Mouse (Mus musculus): Measurements from ENCODE around the gene Ring1. TPM values are rescaled to one million over a fixed set of nuclear protein-coding genes. Genes with fewer than 3 reads are reported as not detected.
"Not testable (repeated sequence)": the region's sequence is repeated elsewhere in the genome, so short reads cannot be mapped to it uniquely, and the experiment has no call there.

Gene Ring1
- polyA plus RNA-seq, 1 experiment from 2014 or later: 5.2 TPM

GRCm38 (mm10) chr17:33982136-33982535 is 42.3 kb downstream of the Ring1 start:
- ATAC-seq (ENCODE audit: low read depth); H3K9ac ChIP-seq; H3K27ac ChIP-seq; H3K36me3 ChIP-seq; H3K9me3 ChIP-seq (replicated peaks): not testable (repeated sequence)
- Histone ChIP-seq H3K4me1 (replicated peaks) (peaks cover 41% of the 10 kb centered on the region), H3K27me3 (peaks cover 30% of the 10 kb centered on the region), H3K4me3 (replicated peaks) (peak overlapping the region; percentile 65; the same call in 1 of the 2 replicates), H3K4me2 (peak overlapping the region; percentile 80)
- peak; percentile 64 for DNase-seq
- 5% methylated on average over 8 of the region's 8 CpGs for WGBS (ENCODE audit: insufficient replicate concordance)

DNA sequence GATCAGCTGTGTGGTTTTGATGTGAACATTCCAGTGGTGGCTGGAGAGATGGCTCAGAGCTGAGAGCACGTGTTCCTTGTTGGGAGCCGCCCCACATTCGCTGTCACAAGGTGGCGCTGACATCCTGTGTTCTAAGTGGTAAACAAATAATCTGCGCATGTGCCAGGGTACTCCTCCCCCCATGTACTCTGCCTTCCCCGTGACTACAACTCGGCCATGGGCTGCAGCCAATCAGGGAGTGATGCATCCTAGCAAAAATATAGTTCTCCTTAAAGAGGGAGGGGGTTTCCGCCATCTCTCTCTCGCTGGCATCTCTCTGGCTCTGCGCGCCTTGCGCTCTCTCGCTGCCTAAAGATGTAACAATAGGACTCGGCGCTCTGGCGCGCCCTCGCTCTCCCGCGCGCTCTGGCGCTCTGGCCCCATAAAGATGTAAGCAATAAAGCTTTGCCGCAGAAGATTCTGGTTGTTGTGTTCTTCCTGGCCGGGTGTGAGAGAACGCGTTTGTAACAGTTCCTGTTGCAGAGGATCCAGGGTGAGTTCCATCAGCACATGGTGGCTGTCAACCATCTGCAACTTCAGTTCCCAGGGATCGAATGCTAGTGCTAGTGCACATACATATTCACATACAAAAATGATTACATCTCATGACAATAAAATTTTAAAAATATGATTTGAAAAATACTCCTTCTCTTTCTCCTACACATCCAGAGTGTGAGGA is 43.1 kb downstream of the Ring1 start:
- peak; percentile 90 for DNase-seq
- H3K27ac ChIP-seq: peak overlapping the region; percentile 68
- peak; percentile 74 for ATAC-seq (ENCODE audit: low read depth)
- H3K9ac ChIP-seq: peak overlapping the region; percentile 62
- peaks cover 41% of the 10 kb centered on the region for H3K4me1 ChIP-seq (replicated peaks)
- peaks cover 38% of the 10 kb centered on the region for H3K27me3 ChIP-seq
- WGBS (ENCODE audit: insufficient replicate concordance): under 1% methylated on average over 27 of the region's 27 CpGs
- not testable (repeated sequence) for H3K36me3 ChIP-seq; H3K9me3 ChIP-seq (replicated peaks)
- peak overlapping the region; percentile 65 for H3K4me3 ChIP-seq (replicated peaks)
- peak overlapping the region; percentile 80 for H3K4me2 ChIP-seq

GRCm38 (mm10) chr17:33980181-33981035 is 44.1 kb downstream of the Ring1 start:
- WGBS (ENCODE audit: insufficient replicate concordance): 70% methylated on average over 19 of the region's 19 CpGs
- Histone ChIP-seq H3K4me2 (peak overlapping the region; percentile 80), H3K9me3 (replicated peaks) (no peaks in the 10 kb centered on the region), H3K4me1 (replicated peaks) (peaks cover 41% of the 10 kb centered on the region), H3K27me3 (peaks cover 41% of the 10 kb centered on the region), H3K4me3 (replicated peaks) (peak overlapping the region; percentile 65; the same call in 1 of the 2 replicates), H3K9ac (peak overlapping the region; percentile 42), H3K36me3 (no peaks in the 10 kb centered on the region), H3K27ac (peak overlapping the region; percentile 59)
- DNase-seq: no peak
- no peak for ATAC-seq (ENCODE audit: low read depth)

DNA sequence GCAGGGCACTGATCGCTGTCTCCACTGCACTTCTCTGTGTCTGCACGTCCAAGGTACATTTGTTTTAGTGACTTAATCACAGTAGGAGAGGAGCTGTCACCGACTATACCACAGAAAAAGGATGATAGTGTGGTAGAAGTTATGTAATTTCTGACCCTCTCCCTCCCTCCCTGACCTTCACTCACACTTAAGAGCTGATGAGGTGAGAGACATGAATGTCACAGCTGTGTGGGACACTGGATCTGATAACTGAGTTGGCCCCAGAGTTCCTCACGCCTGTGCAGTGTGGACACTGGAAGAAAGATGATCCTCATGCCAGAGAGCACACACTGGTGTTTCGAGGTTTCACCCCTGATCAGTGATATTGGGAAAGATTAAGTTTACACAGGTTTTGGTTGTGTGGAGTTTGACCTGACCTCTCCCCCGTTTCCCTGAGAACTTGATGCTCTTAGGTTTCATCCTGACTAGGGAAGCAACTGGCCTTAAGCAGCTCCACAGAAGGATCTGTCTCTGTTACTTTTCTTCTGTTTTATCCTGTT is 44.9 kb downstream of the Ring1 start:
- H3K9ac ChIP-seq: no peak overlapping the region

GRCm38 (mm10) chr17:33978631-33979031 is 45.8 kb downstream of the Ring1 start:
- no peaks in the 10 kb centered on the region for H3K9me3 ChIP-seq (replicated peaks)
- under 1% methylated on average over 17 of the region's 17 CpGs for WGBS (ENCODE audit: insufficient replicate concordance)
- H3K4me3 ChIP-seq (replicated peaks): peak overlapping the region; percentile 62
- DNase-seq: peak; percentile 76
- peak; percentile 84 for ATAC-seq (ENCODE audit: low read depth)
- peak overlapping the region; percentile 61 for H3K9ac ChIP-seq
- H3K4me2 ChIP-seq: peak overlapping the region; percentile 85
- no peaks in the 10 kb centered on the region for H3K36me3 ChIP-seq
- H3K27ac ChIP-seq: peak overlapping the region; percentile 62
- peaks cover 41% of the 10 kb centered on the region for H3K27me3 ChIP-seq
- H3K4me1 ChIP-seq (replicated peaks): peaks cover 44% of the 10 kb centered on the region

More for the DNA sequence above, 44.9 kb downstream of the Ring1 start:
- Histone ChIP-seq H3K36me3 (no peaks in the 10 kb centered on the region), H3K4me2 (peak overlapping the region; percentile 85; the same call in 1 of the 2 replicates), H3K9me3 (replicated peaks) (no peaks in the 10 kb centered on the region), H3K27ac (peak overlapping the region; percentile 62; the same call in 1 of the 2 replicates), H3K27me3 (peaks cover 41% of the 10 kb centered on the region), H3K4me1 (replicated peaks) (peaks cover 41% of the 10 kb centered on the region), H3K4me3 (replicated peaks) (no peak overlapping the region)
- DNase-seq (no peak), ATAC-seq (ENCODE audit: low read depth) (no peak)
- 56% methylated on average over 6 of the region's 6 CpGs for WGBS (ENCODE audit: insufficient replicate concordance)

- H3K9me3 ChIP-seq (replicated peaks): no peaks in the 10 kb centered on the region
- H3K27ac ChIP-seq: no peak overlapping the region; the same call in 1 of the 2 replicates
- peaks cover 50% of the 10 kb centered on the region for H3K4me1 ChIP-seq (replicated peaks)
- H3K27me3 ChIP-seq: peaks cover 41% of the 10 kb centered on the region
- H3K36me3 ChIP-seq: no peaks in the 10 kb centered on the region
- DNase-seq (no peak), ATAC-seq (ENCODE audit: low read depth) (no peak)
- peak overlapping the region; percentile 61 for H3K9ac ChIP-seq
- WGBS (ENCODE audit: insufficient replicate concordance): 3% methylated on average over 57 of the region's 57 CpGs
- peak overlapping the region; percentile 62 for H3K4me3 ChIP-seq (replicated peaks)
- peak overlapping the region; percentile 85 for H3K4me2 ChIP-seq
These were observed 46.5 kb downstream of the Ring1 start for GRCm38 (mm10) chr17:33977861-33978557.

- Histone ChIP-seq H3K36me3 (no peaks in the 10 kb centered on the region), H3K27me3 (peaks cover 28% of the 10 kb centered on the region), H3K9me3 (replicated peaks) (no peaks in the 10 kb centered on the region), H3K27ac (no peak overlapping the region), H3K4me2 (no peak overlapping the region), H3K4me1 (replicated peaks) (peaks cover 22% of the 10 kb centered on the region), H3K9ac (no peak overlapping the region), H3K4me3 (replicated peaks) (no peak overlapping the region)
- 37% methylated on average over 3 of the region's 3 CpGs for WGBS (ENCODE audit: insufficient replicate concordance)
- DNase-seq (peak; percentile 51), ATAC-seq (ENCODE audit: low read depth) (0 out of 2 replicates have a peak, but pooled peaks have one; percentile 33)
These were observed 50.9 kb downstream of the Ring1 start for GRCm38 (mm10) chr17:33973572-33973971.

DNA sequence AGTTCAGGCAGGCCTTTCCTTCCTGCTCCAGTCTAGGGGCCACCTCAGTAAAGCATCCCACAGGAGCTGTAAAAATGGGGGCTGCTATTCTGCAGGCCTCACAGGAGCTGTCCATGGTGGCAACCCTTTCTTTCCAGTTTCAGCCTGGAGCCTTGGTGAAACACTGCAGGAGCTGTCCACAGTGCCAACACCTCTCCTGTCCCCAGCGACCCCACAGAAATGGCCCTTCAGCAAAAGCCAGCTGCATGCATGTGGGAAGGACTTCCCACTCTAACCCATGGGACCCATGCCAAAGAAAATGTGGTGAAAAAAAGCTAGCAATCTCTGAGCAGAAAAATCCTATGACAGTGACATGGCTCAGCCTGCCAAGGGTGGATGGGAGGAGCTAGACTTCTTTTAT is 51.8 kb downstream of the Ring1 start:
- 5% methylated on average over 1 of the region's 1 CpGs for WGBS (ENCODE audit: insufficient replicate concordance)
- Histone ChIP-seq H3K36me3 (no peaks in the 10 kb centered on the region), H3K27ac (no peak overlapping the region), H3K4me2 (no peak overlapping the region), H3K4me1 (replicated peaks) (peaks cover 14% of the 10 kb centered on the region), H3K9ac (no peak overlapping the region), H3K9me3 (replicated peaks) (no peaks in the 10 kb centered on the region), H3K27me3 (peaks cover 19% of the 10 kb centered on the region), H3K4me3 (replicated peaks) (no peak overlapping the region)
- ATAC-seq (ENCODE audit: low read depth): no peak
- no peak for DNase-seq

MicroRNAs within 50 kb of the gene (microRNA counts, 519-probe panel; counts per million panel counts)
- microRNA mmu-miR-219: 114 counts per million

Small RNAs within 50 kb of the gene (microRNA-seq; reads per million reads assigned to microRNA genes)
- gene Mir219a-1: 0.88 reads per million
- not detected for gene Mir219c

Other genes starting within 250 kb of the Ring1 start
- gene Angptl4, start 242.8 kb downstream of the Ring1 start, polyA plus RNA-seq (2015; fragmentation: Nextera tagmentation; extraction: Ambion mirVana): 18.9 and 20.2 TPM in 2 replicates
- gene Kank3, start 214.2 kb downstream of the Ring1 start, polyA plus RNA-seq (2015; fragmentation: Nextera tagmentation; extraction: Ambion mirVana): 8.1 and 8.9 TPM in 2 replicates
- gene Rps28, start 200.1 kb downstream of the Ring1 start, polyA plus RNA-seq (2015; fragmentation: Nextera tagmentation; extraction: Ambion mirVana): 614 and 696 TPM in 2 replicates
- 250 and 284 TPM in 2 replicates for gene Ndufa7, start 200.1 kb downstream of the Ring1 start, polyA plus RNA-seq (2015; fragmentation: Nextera tagmentation; extraction: Ambion mirVana)
- 19.9 and 22.0 TPM in 2 replicates for gene Cd320, start 181.6 kb downstream of the Ring1 start, polyA plus RNA-seq (2015; fragmentation: Nextera tagmentation; extraction: Ambion mirVana)
- not detected in 2 replicates for gene Gm7029, start 150.8 kb downstream of the Ring1 start, polyA plus RNA-seq (2015; fragmentation: Nextera tagmentation; extraction: Ambion mirVana)
- gene Kifc1, start 134.0 kb downstream of the Ring1 start, polyA plus RNA-seq (2015; fragmentation: Nextera tagmentation; extraction: Ambion mirVana): 6.9 and 7.6 TPM in 2 replicates
- 0.60 and 0.91 TPM in 2 replicates for gene Platr17, start 119.5 kb downstream of the Ring1 start, polyA plus RNA-seq (2015; fragmentation: Nextera tagmentation; extraction: Ambion mirVana)
- 25.5 and 27.6 TPM in 2 replicates for gene Daxx, start 115.3 kb downstream of the Ring1 start, polyA plus RNA-seq (2015; fragmentation: Nextera tagmentation; extraction: Ambion mirVana)
- gene Tapbp, start 108.8 kb downstream of the Ring1 start, polyA plus RNA-seq (2015; fragmentation: Nextera tagmentation; extraction: Ambion mirVana): 27.6 and 30.5 TPM in 2 replicates
- 10.1 and 10.7 TPM in 2 replicates for gene Zbtb22, start 108.8 kb downstream of the Ring1 start, polyA plus RNA-seq (2015; fragmentation: Nextera tagmentation; extraction: Ambion mirVana)
- gene Rgl2, start 95.1 kb downstream of the Ring1 start, polyA plus RNA-seq (2015; fragmentation: Nextera tagmentation; extraction: Ambion mirVana): 7.1 and 7.4 TPM in 2 replicates
- 153 and 157 TPM in 2 replicates for gene Pfdn6, start 84.3 kb downstream of the Ring1 start, polyA plus RNA-seq (2015; fragmentation: Nextera tagmentation; extraction: Ambion mirVana)
- gene Wdr46, start 84.0 kb downstream of the Ring1 start, polyA plus RNA-seq (2015; fragmentation: Nextera tagmentation; extraction: Ambion mirVana): 30.1 and 34.9 TPM in 2 replicates
- gene B3galt4, start 73.2 kb downstream of the Ring1 start, polyA plus RNA-seq (2015; fragmentation: Nextera tagmentation; extraction: Ambion mirVana): 2.3 and 2.5 TPM in 2 replicates
- 27.7 and 30.1 TPM in 2 replicates for gene Vps52, start 68.9 kb downstream of the Ring1 start, polyA plus RNA-seq (2015; fragmentation: Nextera tagmentation; extraction: Ambion mirVana)
- 1,343 and 1,499 TPM in 2 replicates for gene Rps18, start 68.7 kb downstream of the Ring1 start, polyA plus RNA-seq (2015; fragmentation: Nextera tagmentation; extraction: Ambion mirVana)
- 80.9 and 88.3 TPM in 2 replicates for gene H2-K1, start 24.3 kb downstream of the Ring1 start, polyA plus RNA-seq (2015; fragmentation: Nextera tagmentation; extraction: Ambion mirVana)
- 25.2 and 25.7 TPM in 2 replicates for gene H2-Ke6, start 3.4 kb upstream of the Ring1 start, polyA plus RNA-seq (2015; fragmentation: Nextera tagmentation; extraction: Ambion mirVana)
- gene Slc39a7, start 7.0 kb upstream of the Ring1 start, polyA plus RNA-seq (2015; fragmentation: Nextera tagmentation; extraction: Ambion mirVana): 71.7 and 76.7 TPM in 2 replicates
- gene Rxrb, start 7.1 kb upstream of the Ring1 start, polyA plus RNA-seq (2015; fragmentation: Nextera tagmentation; extraction: Ambion mirVana): 18.2 and 18.6 TPM in 2 replicates
- 0.32 and 0.54 TPM in 2 replicates for gene Col11a2, start 14.8 kb upstream of the Ring1 start, polyA plus RNA-seq (2015; fragmentation: Nextera tagmentation; extraction: Ambion mirVana)
- 0.39 and 0.41 TPM in 2 replicates for gene H2-Oa, start 67.7 kb upstream of the Ring1 start, polyA plus RNA-seq (2015; fragmentation: Nextera tagmentation; extraction: Ambion mirVana)
- 4.4 and 5.2 TPM in 2 replicates for gene H2-DMa, start 94.9 kb upstream of the Ring1 start, polyA plus RNA-seq (2015; fragmentation: Nextera tagmentation; extraction: Ambion mirVana)
- gene Brd2, start 98.0 kb upstream of the Ring1 start, polyA plus RNA-seq (2015; fragmentation: Nextera tagmentation; extraction: Ambion mirVana): 42.0 and 53.3 TPM in 2 replicates
- 0.31 and 0.36 TPM in 2 replicates for gene H2-DMb2, start 118.6 kb upstream of the Ring1 start, polyA plus RNA-seq (2015; fragmentation: Nextera tagmentation; extraction: Ambion mirVana)
- 0.54 and 0.62 TPM in 2 replicates for gene H2-DMb1, start 128.4 kb upstream of the Ring1 start, polyA plus RNA-seq (2015; fragmentation: Nextera tagmentation; extraction: Ambion mirVana)
- 2.4 and 3.2 TPM in 2 replicates for gene Tap1, start 162.9 kb upstream of the Ring1 start, polyA plus RNA-seq (2015; fragmentation: Nextera tagmentation; extraction: Ambion mirVana)
- gene Psmb9, start 163.1 kb upstream of the Ring1 start, polyA plus RNA-seq (2015; fragmentation: Nextera tagmentation; extraction: Ambion mirVana): 6.6 and 7.7 TPM in 2 replicates
- gene Psmb8, start 173.0 kb upstream of the Ring1 start, polyA plus RNA-seq (2015; fragmentation: Nextera tagmentation; extraction: Ambion mirVana): 15.3 and 18.0 TPM in 2 replicates
- 5.7 and 6.1 TPM in 2 replicates for gene Tap2, start 178.8 kb upstream of the Ring1 start, polyA plus RNA-seq (2015; fragmentation: Nextera tagmentation; extraction: Ambion mirVana)
- 0.08 TPM in 1 of 2 replicates, not detected in the other for gene H2-Ob, start 214.2 kb upstream of the Ring1 start, polyA plus RNA-seq (2015; fragmentation: Nextera tagmentation; extraction: Ambion mirVana)
- 2.2 and 2.3 TPM in 2 replicates for gene H2-Ab1, start 233.0 kb upstream of the Ring1 start, polyA plus RNA-seq (2015; fragmentation: Nextera tagmentation; extraction: Ambion mirVana)

Measured in liver, embryonic 13.5 days (tissue).